Mouse (Mus musculus) erythroblast, adult 5-6 weeks (primary cell): ENCODE results near the gene Hist1h2be. TPM values are rescaled to one million over a fixed set of nuclear protein-coding genes. Genes with fewer than 3 reads are reported as not detected.
"Not testable (repeated sequence)": the region's sequence is repeated elsewhere in the genome, so short reads cannot be mapped to it uniquely, and the experiment has no call there.

Experiments used
- ATAC-seq: replicated peaks from 2 replicates; pipeline ENCODE4 v1.8.0; 2016; ENCODE audit warnings: moderate number of reproducible peaks, mild to moderate bottlenecking, moderate TSS enrichment, inconsistent platforms; ENCODE audit not compliant: poor library complexity, low FRiP score, severe bottlenecking
- total RNA-seq, 2 experiments: library from RNA; stranded (forward) in 1 of 2; stranded (reverse) in 1 of 2; fragments of 150-400 nt in 1 of 2; fragments of 200-764, 138-1000 nt in 1 of 2; gene quantifications; 2 replicates each; pipeline versions ENCODE4 v1.2.3 to v1.2.4; 2015 to 2017; ENCODE audit warnings: low replicate concordance in 2 of 2

Hist1h2be gene
- total RNA-seq, 2 experiments from 2014 or later = 6.7 to 69.9 TPM

GRCm38 (mm10) chr13:23593051-23593770, 27.7 kb downstream of the Hist1h2be start:
- ATAC-seq = 0 out of 2 replicates have a peak, but pooled peaks have one; percentile 28

GRCm38 (mm10) chr13:23592614-23593013, 28.3 kb downstream of the Hist1h2be start:
- ATAC-seq = no peak

- ATAC-seq = not testable (repeated sequence)
Measured at GRCm38 (mm10) chr13:23591886-23592285, 29.0 kb downstream of the Hist1h2be start.

GRCm38 (mm10) chr13:23591206-23591605, 29.7 kb downstream of the Hist1h2be start:
- ATAC-seq = no peak

- ATAC-seq = no peak; the same call in 1 of the 2 replicates
Measured at GRCm38 (mm10) chr13:23586940-23587225, 34.0 kb downstream of the Hist1h2be start.

GRCm38 (mm10) chr13:23586099-23586939, 34.6 kb downstream of the Hist1h2be start:
- peak; percentile 28; the same call in 1 of the 2 replicates for ATAC-seq

GRCm38 (mm10) chr13:23585442-23586098, 35.4 kb downstream of the Hist1h2be start:
- peak; percentile 77 for ATAC-seq

GRCm38 (mm10) chr13:23585029-23585441, 35.9 kb downstream of the Hist1h2be start:
- peak; percentile 53 for ATAC-seq

- no peak for ATAC-seq
Measured at GRCm38 (mm10) chr13:23584331-23584730, 36.6 kb downstream of the Hist1h2be start.

- no peak for ATAC-seq
Measured at GRCm38 (mm10) chr13:23583387-23584068, 37.4 kb downstream of the Hist1h2be start.

- ATAC-seq = peak; percentile 2
Measured at GRCm38 (mm10) chr13:23582219-23583056, 38.5 kb downstream of the Hist1h2be start.

- peak; percentile 60 for ATAC-seq
Measured at GRCm38 (mm10) chr13:23581408-23582218, 39.3 kb downstream of the Hist1h2be start, which contains the start of gene Hist1h4d. Hist1h4d (plus strand) TSS chr13:23581598.

GRCm38 (mm10) chr13:23577835-23578234, 43.1 kb downstream of the Hist1h2be start:
- no peak for ATAC-seq

- no peak for ATAC-seq
Measured at GRCm38 (mm10) chr13:23576906-23577639, 43.9 kb downstream of the Hist1h2be start.

GRCm38 (mm10) chr13:23576351-23576881, 44.5 kb downstream of the Hist1h2be start:
- ATAC-seq = peak; percentile 7

GRCm38 (mm10) chr13:23575864-23576313, 45.0 kb downstream of the Hist1h2be start:
- ATAC-seq = not testable (repeated sequence)

GRCm38 (mm10) chr13:23575271-23575851, 45.6 kb downstream of the Hist1h2be start, which contains the start of gene Hist1h3d:
Hist1h3d (plus strand) TSS chr13:23575763.
- ATAC-seq = peak; percentile 60
